Mouse (Mus musculus) liver, embryonic 15.5 days (tissue): ENCODE results near the gene Scnm1. TPM values are rescaled to one million over a fixed set of nuclear protein-coding genes. Genes with fewer than 3 reads are reported as not detected.

ENCODE experiments used
- ATAC-seq: fragments of 200-750 bp; cut with Nextera tagmentation; 2 replicates; pipeline ENCODE4 v1.8.0; 2017; ENCODE audit warnings: moderate number of reproducible peaks, mild to moderate bottlenecking, moderate library complexity; ENCODE audit not compliant: insufficient read depth
- H3K27ac ChIP-seq: fragments of 300-500 bp; sonication (generic); replicated peaks from 2 replicates; pipeline ENCODE4 v1.5.1; 2015; ENCODE audit warnings: mild to moderate bottlenecking, inconsistent platforms
- H3K27me3 ChIP-seq: fragments of 300-500 bp; sonication (generic); 2 replicates; pipeline ENCODE4 v1.6.1; 2015; ENCODE audit warnings: mild to moderate bottlenecking, inconsistent platforms
- H3K36me3 ChIP-seq: fragments of 300-500 bp; sonication (generic); replicated peaks from 2 replicates; pipeline ENCODE4 v1.6.1; 2015; ENCODE audit warnings: moderate library complexity, mild to moderate bottlenecking, inconsistent platforms
- H3K4me1 ChIP-seq: fragments of 300-500 bp; sonication (generic); replicated peaks from 2 replicates; pipeline ENCODE4 v1.6.1; 2015; ENCODE audit warnings: inconsistent platforms
- H3K4me2 ChIP-seq: fragments of 300-500 bp; sonication (generic); 2 replicates; pipeline ENCODE4 v1.6.1; 2015; ENCODE audit warnings: moderate library complexity, mild to moderate bottlenecking, inconsistent platforms
- H3K4me3 ChIP-seq: fragments of 300-500 bp; sonication (generic); replicated peaks from 2 replicates; pipeline ENCODE4 v1.5.1; 2015; ENCODE audit warnings: mild to moderate bottlenecking, inconsistent platforms
- H3K9ac ChIP-seq: fragments of 300-500 bp; sonication (generic); 2 replicates; pipeline ENCODE4 v1.6.1; 2015; ENCODE audit warnings: moderate library complexity, mild to moderate bottlenecking, inconsistent platforms
- H3K9me3 ChIP-seq: fragments of 300-500 bp; sonication (generic); replicated peaks from 2 replicates; pipeline ENCODE4 v1.6.1; 2016; ENCODE audit warnings: inconsistent platforms
- WGBS: fragments of 180-500 bp; shearing (Covaris S2); methylation state at CpG from one replicate; pipeline ENCODE4 v1.1.7; 2015; ENCODE audit warnings: mixed read lengths; ENCODE audit not compliant: insufficient replicate concordance; 5-methylcytosine and 5-hydroxymethylcytosine counted together
- polyA plus RNA-seq: library from polyadenylated mRNA; unstranded; fragments of >200 nt; fragmentation: Nextera tagmentation; extraction: Ambion mirVana; gene quantifications from 2 replicates; pipeline ENCODE4 v1.2.1, GENCODE M21; 2015

Scnm1 gene
- polyA plus RNA-seq: 25.6 and 26.1 TPM in 2 replicates

DNA sequence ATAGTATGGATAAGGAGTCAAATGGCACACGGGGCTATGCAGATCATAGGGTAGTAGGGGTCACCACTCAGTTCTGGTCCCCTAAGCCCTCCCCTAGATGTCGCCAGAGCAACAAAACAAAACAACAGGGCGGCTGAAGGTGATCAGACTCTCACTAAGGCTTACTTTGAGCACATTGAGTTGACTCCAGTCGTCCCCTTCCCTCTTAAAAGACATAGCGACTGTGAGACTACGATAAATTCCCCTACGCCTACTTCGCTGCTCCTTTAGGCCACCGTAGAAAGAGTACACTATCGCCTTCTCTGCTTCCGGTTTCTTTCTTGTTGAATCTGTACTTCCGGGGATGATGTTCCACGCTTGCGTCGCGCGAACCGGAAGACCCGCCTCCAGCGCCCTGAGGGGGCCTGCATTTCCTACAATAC lies at the start of gene Scnm1, which contains the start of gene Lysmd1:
Gene Scnm1 (minus strand): TSS at position 332 of the 422 bp plus-strand sequence.
Gene Lysmd1 (plus strand): TSS at position 409 of the 422 bp plus-strand sequence.
- peak within 1 kb of the TSS; percentile 86 for H3K27ac ChIP-seq
- H3K36me3 ChIP-seq: peaks cover 29% of the 10 kb centered on the region
- H3K4me3 ChIP-seq: peak within 1 kb of the TSS; percentile 71
- WGBS: under 1% methylated on average over 20 of the region's 20 CpGs
- no peaks in the 10 kb centered on the region for H3K27me3 ChIP-seq
- H3K9ac ChIP-seq: peak within 1 kb of the TSS; percentile 63
- H3K4me2 ChIP-seq: peak within 1 kb of the TSS; percentile 87
- peak; percentile 89 for ATAC-seq
- H3K9me3 ChIP-seq: no peaks in the 10 kb centered on the region
- H3K4me1 ChIP-seq: peaks cover 31% of the 10 kb centered on the region

DNA sequence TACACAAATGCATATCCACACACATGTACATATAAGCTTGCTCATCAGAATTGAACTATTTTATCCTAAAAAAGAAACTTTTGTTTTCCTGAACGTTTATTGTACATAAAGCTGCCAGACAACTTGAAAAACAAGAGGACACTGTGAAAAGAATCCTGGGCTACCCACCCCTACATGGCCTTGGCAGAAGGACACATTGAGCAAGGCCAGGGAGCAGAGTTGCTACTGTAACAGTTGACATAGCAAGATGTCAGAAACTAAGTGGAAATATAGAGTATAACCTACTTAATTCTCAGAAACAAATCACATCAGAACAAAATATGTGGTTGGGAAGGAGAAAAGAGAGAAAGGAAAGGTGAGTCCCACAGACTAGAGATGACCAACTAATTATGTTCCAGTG lies 48.0 kb upstream of the Scnm1 start:
- WGBS: 45% methylated on average over 1 of the region's 1 CpGs
- Histone ChIP-seq H3K9me3 (no peaks in the 10 kb centered on the region), H3K4me1 (no peaks in the 10 kb centered on the region), H3K36me3 (peaks cover 48% of the 10 kb centered on the region), H3K4me2 (no peak overlapping the region), H3K27ac (no peak overlapping the region), H3K9ac (no peak overlapping the region), H3K27me3 (peaks cover 8% of the 10 kb centered on the region; the same call in 1 of the 2 replicates), H3K4me3 (no peak overlapping the region)
- no peak for ATAC-seq

DNA sequence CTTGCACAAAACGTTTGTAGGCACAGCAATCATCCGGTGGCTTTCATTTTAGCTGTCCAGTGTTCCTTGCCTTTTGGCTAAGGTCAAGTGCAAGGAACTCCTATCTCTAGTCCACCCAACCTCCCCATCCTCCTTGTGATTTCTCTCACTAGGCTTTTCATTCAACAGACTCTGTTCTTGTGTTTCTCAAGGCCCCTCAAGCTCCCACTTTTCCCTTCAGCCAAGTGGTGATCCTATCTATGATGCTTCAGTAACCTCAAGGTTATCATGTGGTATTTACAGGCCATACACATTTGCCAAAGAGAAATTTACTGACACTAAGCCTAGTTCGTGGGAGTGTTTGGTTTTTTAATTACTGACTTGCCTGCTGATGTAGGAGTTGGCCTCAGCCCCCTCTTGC lies 46.1 kb upstream of the Scnm1 start:
- Histone ChIP-seq H3K4me1 (no peaks in the 10 kb centered on the region), H3K36me3 (peaks cover 29% of the 10 kb centered on the region), H3K4me3 (no peak overlapping the region), H3K9ac (no peak overlapping the region), H3K27ac (no peak overlapping the region), H3K9me3 (no peaks in the 10 kb centered on the region), H3K27me3 (peaks cover 17% of the 10 kb centered on the region), H3K4me2 (no peak overlapping the region)
- WGBS: 55% methylated on average over 3 of the region's 3 CpGs
- ATAC-seq: no peak

GRCm38 (mm10) chr3:95178948-95179347 lies 45.1 kb upstream of the Scnm1 start:
- Histone ChIP-seq H3K4me1 (peaks cover 2% of the 10 kb centered on the region; the same call in 1 of the 2 replicates), H3K4me3 (no peak overlapping the region), H3K4me2 (no peak overlapping the region), H3K36me3 (peaks cover 19% of the 10 kb centered on the region), H3K27me3 (peaks cover 27% of the 10 kb centered on the region), H3K9me3 (no peaks in the 10 kb centered on the region), H3K9ac (no peak overlapping the region), H3K27ac (no peak overlapping the region)
- no peak for ATAC-seq
- WGBS: 68% methylated on average over 5 of the region's 5 CpGs

DNA sequence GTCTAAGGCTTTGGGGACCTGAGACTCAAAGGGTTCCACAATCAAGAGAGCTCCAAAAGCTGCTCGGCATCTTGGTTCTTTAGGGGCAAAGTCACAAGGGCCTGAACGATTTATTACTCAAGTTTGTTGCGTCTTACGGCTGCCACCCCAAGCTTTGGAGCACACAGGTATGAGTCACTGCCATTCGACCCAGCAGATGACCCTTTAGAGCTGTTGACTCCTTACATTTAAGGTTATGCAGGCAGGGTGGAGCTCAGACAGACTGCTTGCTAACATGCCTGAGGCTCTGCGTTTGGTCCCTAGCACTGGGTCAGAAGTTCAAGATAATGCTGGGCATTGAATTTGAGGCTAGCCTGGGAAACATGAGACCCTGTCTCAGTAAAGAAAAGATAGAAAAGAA lies 43.8 kb upstream of the Scnm1 start:
- H3K9me3 ChIP-seq: no peaks in the 10 kb centered on the region
- WGBS: 63% methylated on average over 6 of the region's 6 CpGs
- peaks cover 15% of the 10 kb centered on the region for H3K4me1 ChIP-seq
- no peak overlapping the region for H3K27ac ChIP-seq
- no peak overlapping the region for H3K4me2 ChIP-seq
- no peak overlapping the region for H3K4me3 ChIP-seq
- peaks cover 40% of the 10 kb centered on the region for H3K27me3 ChIP-seq
- ATAC-seq: no peak
- no peak overlapping the region for H3K9ac ChIP-seq
- H3K36me3 ChIP-seq: peaks cover 6% of the 10 kb centered on the region

DNA sequence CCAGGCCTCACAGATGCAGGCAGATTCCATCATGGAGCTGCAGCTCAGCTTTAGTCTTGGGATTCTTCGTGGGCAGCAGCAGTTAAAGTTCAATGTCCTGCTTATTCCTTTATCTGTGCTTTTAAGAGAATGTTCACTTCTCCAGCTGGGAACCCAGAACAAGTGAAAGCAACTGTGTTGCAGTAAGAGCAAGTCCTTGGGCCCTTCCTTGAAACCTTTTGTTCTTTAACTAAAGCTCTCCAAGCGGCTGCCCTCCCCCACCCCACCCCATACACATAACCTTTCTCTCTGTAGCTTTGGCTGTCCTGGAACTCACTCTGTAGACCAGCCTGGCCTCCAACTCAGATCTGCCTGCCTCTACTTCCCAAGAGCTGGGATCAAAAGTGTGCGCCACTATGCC lies 42.7 kb upstream of the Scnm1 start:
- Histone ChIP-seq H3K4me2 (no peak overlapping the region), H3K4me3 (no peak overlapping the region), H3K9me3 (no peaks in the 10 kb centered on the region), H3K27ac (no peak overlapping the region), H3K27me3 (peaks cover 51% of the 10 kb centered on the region), H3K4me1 (peaks cover 17% of the 10 kb centered on the region), H3K9ac (no peak overlapping the region), H3K36me3 (no peaks in the 10 kb centered on the region; the same call in 1 of the 2 replicates)
- 57% methylated on average over 3 of the region's 3 CpGs for WGBS
- no peak for ATAC-seq

DNA sequence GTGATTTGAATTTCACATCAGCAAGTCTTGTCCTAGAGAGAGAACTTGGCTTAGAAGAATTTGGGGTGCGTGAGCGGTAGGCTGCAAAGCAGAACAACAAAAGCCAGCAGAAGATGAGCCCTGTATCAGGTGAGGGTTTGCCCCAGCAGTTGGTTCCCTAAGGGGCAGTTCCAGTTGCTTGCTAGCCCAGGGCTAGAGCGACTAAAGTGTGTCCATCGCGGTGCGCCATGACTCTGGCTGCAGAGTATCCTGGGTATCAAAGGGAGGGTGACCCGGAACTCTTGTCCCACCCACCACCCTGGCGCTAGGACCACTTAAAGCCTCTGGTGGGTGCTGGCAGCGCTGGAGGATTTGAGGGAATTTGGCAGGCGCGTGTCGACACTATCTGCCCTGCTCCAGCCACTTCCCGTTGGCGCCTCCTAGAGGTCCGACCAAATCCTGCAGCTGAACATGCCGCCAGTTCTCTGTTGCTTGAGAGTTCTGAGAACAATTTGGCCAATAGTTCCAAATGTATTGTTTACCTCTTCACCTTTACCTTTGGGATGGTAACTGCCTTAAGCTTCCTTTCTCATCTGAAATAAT lies 40.3 kb upstream of the Scnm1 start:
- H3K4me2 ChIP-seq: peak overlapping the region; percentile 63
- H3K27me3 ChIP-seq: peaks cover 72% of the 10 kb centered on the region
- WGBS: 3% methylated on average over 16 of the region's 16 CpGs
- H3K4me1 ChIP-seq: peaks cover 17% of the 10 kb centered on the region
- no peak overlapping the region for H3K27ac ChIP-seq
- no peak for ATAC-seq
- H3K4me3 ChIP-seq: peak overlapping the region; percentile 39; the same call in 1 of the 2 replicates
- H3K9me3 ChIP-seq: no peaks in the 10 kb centered on the region
- H3K9ac ChIP-seq: 0 out of 2 replicates have a peak overlapping the region, but pooled peaks have one; percentile 2
- H3K36me3 ChIP-seq: no peaks in the 10 kb centered on the region

GRCm38 (mm10) chr3:95173256-95173949 lies 39.6 kb upstream of the Scnm1 start:
- Histone ChIP-seq H3K4me1 (peaks cover 17% of the 10 kb centered on the region), H3K9me3 (no peaks in the 10 kb centered on the region), H3K27ac (no peak overlapping the region), H3K9ac (no peak overlapping the region), H3K27me3 (peaks cover 79% of the 10 kb centered on the region), H3K36me3 (no peaks in the 10 kb centered on the region), H3K4me3 (peak overlapping the region; percentile 39), H3K4me2 (peak overlapping the region; percentile 63)
- WGBS: 6% methylated on average over 58 of the region's 58 CpGs
- peak; percentile 39; the same call in 1 of the 2 replicates for ATAC-seq

- peak overlapping the region; percentile 39 for H3K4me3 ChIP-seq
- 16% methylated on average over 84 of the region's 84 CpGs for WGBS
- no peaks in the 10 kb centered on the region for H3K36me3 ChIP-seq
- peak overlapping the region; percentile 63 for H3K4me2 ChIP-seq
- H3K27ac ChIP-seq: no peak overlapping the region
- ATAC-seq: no peak; the same call in 1 of the 2 replicates
- peaks cover 17% of the 10 kb centered on the region for H3K4me1 ChIP-seq
- no peaks in the 10 kb centered on the region for H3K9me3 ChIP-seq
- H3K27me3 ChIP-seq: peaks cover 87% of the 10 kb centered on the region
- H3K9ac ChIP-seq: no peak overlapping the region
Measured at GRCm38 (mm10) chr3:95172526-95173255, 38.9 kb upstream of the Scnm1 start.

GRCm38 (mm10) chr3:95171105-95171504 lies 37.3 kb upstream of the Scnm1 start:
- Histone ChIP-seq H3K27ac (no peak overlapping the region), H3K36me3 (no peaks in the 10 kb centered on the region), H3K9ac (no peak overlapping the region), H3K27me3 (peaks cover 93% of the 10 kb centered on the region), H3K9me3 (no peaks in the 10 kb centered on the region), H3K4me1 (peaks cover 17% of the 10 kb centered on the region), H3K4me3 (no peak overlapping the region), H3K4me2 (no peak overlapping the region)
- no peak for ATAC-seq
- WGBS: 74% methylated on average over 6 of the region's 6 CpGs

GRCm38 (mm10) chr3:95169996-95170395 lies 36.2 kb upstream of the Scnm1 start:
- no peaks in the 10 kb centered on the region for H3K36me3 ChIP-seq
- H3K9me3 ChIP-seq: no peaks in the 10 kb centered on the region
- no peak for ATAC-seq
- H3K4me2 ChIP-seq: no peak overlapping the region
- 75% methylated on average over 10 of the region's 10 CpGs for WGBS
- peaks cover 17% of the 10 kb centered on the region for H3K4me1 ChIP-seq
- H3K4me3 ChIP-seq: no peak overlapping the region
- H3K27me3 ChIP-seq: peaks cover 87% of the 10 kb centered on the region
- no peak overlapping the region for H3K9ac ChIP-seq
- no peak overlapping the region for H3K27ac ChIP-seq
